Mouse (Mus musculus) left cerebral cortex, adult 9 months (tissue): ENCODE measurements at regions not wholly inside any gene's neighbourhood (a gene's known extent, or its start where the extent isn't known, plus 50 kb on each side); places are given as distances from the start of the nearest gene placed in this dataset.

Experiments used
- DNase-seq, 2 experiments: peaks; one replicate each; pipeline ENCODE4 v3.0.0; 2022; ENCODE audit warnings: low spot score in 2 of 2

DNA sequence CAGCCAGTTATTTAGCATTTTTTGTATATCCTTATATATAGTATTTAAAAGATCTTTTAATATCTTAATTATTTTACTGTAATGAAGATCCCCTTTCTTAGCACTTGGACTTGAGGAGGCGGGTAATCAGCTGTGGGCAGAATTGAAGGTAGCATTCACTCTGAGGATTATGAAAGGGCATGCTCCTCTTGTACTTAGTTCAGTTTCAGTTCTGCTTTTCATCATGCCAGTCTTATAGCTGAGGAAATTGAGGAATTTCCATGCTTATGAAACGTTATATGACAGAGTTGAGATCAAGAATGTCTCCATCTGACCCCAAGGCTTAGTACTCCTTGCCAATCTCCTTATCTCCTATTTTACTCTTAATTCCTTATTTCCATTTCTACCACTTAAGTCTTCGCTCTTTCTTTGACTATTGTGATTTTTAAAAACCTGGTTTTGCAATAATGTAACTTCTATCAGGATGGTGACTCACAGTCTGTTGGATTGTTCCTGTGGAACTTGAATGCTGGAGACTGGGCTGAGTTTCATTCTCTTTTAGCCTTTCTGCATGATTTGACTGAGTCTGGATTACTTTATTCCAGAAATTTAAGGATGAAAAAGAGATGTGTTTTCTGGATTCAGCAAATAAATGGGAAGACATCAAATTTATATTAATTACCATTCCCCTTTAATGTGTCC, 133.6 kb downstream of the Papss1 start:
- DNase-seq: no peak

DNA sequence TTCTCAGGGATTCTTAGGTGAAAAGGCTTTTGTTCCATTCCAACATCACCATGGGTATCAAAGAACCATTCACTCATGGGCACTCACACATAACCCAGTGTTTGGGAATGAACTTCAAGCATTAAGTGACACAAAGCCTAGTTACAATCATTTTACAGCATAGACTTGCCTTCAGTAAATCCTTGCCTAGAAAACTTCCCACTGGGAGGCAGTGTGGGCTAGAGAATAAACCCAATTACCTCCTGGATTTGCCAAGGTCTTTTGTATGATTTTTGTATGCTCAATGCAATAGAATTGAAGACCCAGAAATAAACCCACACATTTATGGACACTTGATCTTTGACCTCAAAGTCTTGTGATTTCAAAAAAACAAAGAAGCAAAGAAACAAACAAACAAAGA, 138.6 kb downstream of the Papss1 start:
- DNase-seq: peak in 1 of 2 experiments; percentile 17

DNA sequence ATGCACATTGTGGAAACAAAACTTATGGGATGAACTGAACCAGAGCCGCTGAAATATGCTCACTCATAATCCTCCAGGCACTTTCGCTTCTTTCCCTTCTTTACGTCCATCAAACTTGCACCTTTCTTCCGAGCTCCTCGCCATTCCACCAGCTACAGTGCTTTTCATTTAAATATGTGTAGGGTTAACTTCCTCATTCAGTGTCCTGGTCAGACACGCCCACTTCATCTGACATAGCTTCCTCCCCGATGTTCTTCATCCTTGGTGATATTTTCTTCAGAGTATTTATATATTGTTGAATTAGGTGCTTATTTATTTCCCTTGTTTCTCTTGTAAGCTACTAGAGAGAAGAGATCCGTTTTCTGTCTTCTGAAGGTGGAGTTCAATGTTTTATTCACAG, 149.0 kb downstream of the Papss1 start:
- DNase-seq: no peak

DNA sequence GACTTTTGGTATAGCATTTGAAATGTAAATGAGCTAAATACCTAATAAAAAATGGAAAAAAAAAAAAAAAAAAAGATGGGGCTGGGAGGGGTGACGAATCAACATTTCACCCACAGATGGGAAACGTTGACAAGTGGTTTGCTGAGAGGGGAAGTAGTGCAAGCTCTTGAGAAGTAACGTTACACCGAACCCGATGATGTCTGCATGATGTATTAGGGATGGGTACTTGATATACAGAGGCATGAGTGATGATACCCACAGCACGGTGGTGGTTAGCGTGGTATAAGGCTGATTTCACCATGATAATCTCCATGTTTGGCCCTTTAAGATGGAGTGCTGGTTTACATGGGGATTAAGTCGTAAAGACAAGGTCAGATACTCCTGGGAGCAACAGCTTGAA, 154.2 kb downstream of the Papss1 start:
- no peak for DNase-seq

DNA sequence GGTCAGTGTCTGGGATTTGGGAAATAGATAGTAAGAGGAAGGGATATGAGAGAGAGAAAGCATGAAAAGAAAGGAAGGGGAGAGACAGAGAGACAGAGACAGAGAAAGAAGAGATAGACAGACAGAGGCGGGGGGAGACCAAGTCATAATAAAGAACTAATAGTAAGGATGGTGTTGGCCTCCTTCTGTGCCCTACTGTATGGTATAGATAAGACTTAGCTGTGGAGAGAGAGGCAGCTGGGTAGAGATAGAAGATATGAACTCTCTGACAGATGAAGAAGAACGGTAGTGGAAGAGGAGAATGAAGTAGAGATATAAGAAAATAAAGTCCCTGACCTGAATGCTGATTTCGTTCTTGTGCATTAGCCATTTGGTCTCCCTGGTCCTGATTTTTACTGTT, 164.1 kb downstream of the Papss1 start:
- no peak for DNase-seq

GRCm38 (mm10) chr3:131734226-131734625, 169.7 kb downstream of the Papss1 start:
- no peak for DNase-seq

- no peak for DNase-seq
These were observed 172.9 kb downstream of the Papss1 start for GRCm38 (mm10) chr3:131737461-131737860.

DNA sequence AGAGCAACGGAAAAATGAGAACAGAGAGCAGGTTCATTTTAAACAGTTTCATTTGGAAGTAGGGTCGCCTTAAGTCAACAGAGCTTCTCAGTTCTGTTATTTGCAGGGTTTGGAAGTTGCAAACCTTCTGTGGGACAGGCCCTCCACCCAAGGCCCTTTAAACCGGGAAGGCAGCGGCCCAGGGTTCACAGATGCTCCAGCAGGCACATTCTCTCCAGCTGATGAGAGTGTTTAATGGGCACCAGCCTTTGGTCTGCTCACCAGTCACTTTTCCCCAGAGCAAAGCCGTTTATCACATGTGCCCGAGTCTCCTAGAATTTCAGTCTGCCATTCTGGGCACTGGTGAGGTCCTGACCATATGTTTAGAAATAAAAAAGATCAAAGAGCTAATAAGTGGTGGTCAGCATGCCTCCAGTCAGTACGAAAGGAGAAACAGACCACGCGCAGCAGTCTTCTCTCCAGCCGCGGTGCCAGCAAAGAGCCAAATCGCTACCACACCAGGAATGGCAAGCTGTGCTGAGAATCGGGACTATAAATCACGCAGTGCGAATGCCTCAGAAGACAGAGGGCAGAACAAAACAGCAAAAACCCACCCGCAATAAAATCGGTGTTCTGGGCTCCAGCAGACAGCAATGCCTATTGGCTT, 173.5 kb downstream of the Papss1 start:
- no peak for DNase-seq

- DNase-seq: no peak
These were observed 191.0 kb downstream of the Papss1 start for GRCm38 (mm10) chr3:131755537-131755936.

- no peak for DNase-seq
These were observed 191.6 kb downstream of the Papss1 start for GRCm38 (mm10) chr3:131756126-131756525.

GRCm38 (mm10) chr3:131769976-131770375, 205.4 kb downstream of the Papss1 start:
- DNase-seq: no peak

DNA sequence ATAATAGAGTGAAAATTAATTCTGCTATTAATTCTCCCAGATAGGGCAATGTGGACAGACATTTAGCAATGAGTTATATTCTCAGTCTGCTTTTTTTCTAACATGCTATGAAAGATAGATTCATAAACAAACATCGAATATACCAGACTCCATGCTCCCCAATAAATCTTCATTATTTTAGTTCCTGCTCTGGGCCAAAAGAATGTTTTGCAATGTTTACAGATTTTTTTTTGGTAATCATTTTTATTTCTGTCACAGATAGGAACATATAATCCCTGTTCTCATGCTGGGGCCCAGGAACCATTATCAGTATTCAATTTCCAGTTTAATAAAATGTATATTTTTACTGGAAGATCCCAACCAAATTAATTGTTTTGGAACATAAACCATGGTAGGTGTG, 205.9 kb downstream of the Papss1 start:
- DNase-seq: no peak

- DNase-seq: no peak
These were observed 207.4 kb downstream of the Papss1 start for GRCm38 (mm10) chr3:131771863-131772546.

DNA sequence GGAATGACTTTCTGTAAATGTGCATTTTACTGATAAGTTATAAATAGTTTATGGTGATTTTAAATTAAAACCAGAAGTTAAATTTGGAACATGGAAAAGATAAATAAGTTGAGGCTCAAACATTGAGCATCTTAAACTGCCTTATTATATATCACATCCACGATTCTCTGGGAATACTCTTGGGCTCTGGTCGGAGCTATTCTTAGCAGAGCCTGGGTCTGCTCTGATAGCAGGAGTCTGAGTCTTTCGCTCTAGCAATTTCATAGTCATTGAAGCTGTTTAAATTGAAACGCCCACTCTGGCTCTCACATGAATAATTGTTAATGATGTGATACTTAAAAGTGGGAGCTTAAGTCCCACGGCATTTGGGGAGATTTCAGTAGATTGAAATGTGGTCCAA, 208.0 kb downstream of the Papss1 start:
- no peak for DNase-seq

- DNase-seq: no peak
These were observed 210.9 kb downstream of the Papss1 start for GRCm38 (mm10) chr3:131775431-131775830.

DNA sequence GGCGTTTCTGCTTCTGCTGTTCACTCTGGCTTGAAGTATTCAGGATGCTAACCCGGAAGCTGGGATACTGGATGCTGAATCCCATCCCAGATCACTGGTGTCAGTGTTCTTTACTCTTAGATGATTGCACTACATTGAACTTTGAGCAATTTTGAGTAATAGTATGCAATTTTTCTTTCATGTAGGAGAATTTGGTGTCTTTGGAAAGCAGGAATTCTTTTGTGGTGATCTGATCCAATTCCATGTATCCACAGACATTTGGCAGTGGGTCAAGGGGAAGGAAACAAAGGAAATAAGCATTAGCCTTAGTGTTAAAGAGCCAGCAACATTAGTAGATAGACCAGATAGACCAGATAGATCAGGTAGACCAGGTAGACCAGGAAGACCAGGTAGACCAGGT, 212.1 kb downstream of the Papss1 start:
- no peak for DNase-seq

GRCm38 (mm10) chr3:131779803-131780202, 215.2 kb downstream of the Papss1 start:
- no peak for DNase-seq

DNA sequence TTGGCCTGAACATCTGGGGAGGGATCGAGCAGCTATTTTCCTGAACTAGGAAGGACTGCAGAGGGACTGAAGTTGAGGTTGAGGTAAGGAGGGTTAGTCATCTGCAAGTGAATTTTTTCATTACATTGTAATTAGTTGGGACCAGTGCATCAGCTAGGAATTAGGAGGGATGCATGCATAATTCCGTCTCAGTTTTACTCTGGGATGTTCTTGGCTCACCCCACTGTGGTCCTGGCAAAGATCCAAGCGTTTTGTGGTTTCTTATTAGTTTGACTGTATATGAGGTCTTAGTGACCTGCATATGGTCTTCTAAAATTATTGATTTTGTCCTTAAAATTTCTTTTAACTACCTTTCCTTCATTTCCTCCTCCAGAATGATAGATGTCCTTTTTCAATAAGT, 221.0 kb downstream of the Papss1 start:
- no peak for DNase-seq

DNA sequence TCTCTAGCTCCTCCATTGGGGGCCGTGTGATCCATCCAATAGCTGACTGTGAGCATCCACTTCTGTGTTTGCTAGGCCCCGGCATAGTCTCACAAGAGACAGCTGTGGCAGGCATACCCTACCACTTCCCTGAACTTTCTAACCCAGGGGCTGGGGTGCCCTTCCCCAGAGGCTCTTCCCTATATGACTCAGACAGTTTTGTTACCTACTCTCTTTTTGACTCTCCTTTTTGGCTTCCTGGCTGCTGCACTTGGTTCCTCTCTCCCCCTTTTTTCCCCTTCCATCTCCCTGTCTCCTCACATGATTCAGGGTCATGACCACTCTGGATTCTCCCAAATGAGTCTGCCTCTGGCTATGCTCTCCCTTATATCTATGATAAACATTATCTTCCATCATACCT, 223.8 kb downstream of the Papss1 start:
- DNase-seq: no peak

- DNase-seq: no peak
These were observed 224.6 kb downstream of the Papss1 start for GRCm38 (mm10) chr3:131789177-131789576.

DNA sequence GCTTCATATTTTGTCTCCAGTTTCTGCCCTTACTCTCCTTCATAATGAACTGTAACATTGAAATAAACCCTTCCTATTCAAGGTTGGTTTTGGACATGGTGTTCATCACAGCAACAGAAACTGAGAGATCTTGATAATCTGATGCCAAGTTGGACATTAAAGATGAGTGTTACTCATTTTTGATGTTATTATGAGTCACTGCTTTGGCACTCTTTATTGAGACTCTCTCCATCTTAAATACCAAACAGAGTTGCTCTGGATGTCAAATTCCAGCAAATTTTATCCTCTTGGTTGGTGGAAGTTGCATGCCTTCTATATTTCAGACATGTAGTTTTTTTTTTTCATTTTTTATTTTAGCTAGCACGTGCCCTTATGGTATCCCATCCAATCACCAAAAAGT, 229.5 kb downstream of the Papss1 start:
- no peak for DNase-seq

- no peak for DNase-seq
These were observed 230.8 kb downstream of the Papss1 start for GRCm38 (mm10) chr3:131795108-131796005.
